Mouse (Mus musculus) urinary bladder, postnatal 4 days (tissue): Measurements from ENCODE around the gene Scd2.
"Not testable (repeated sequence)": the region's sequence is repeated elsewhere in the genome, so short reads cannot be mapped to it uniquely, and the experiment has no call there.

Experiments used
- DNase-seq, 2 experiments: peaks; one replicate each; pipeline ENCODE4 v3.0.0; 2021 to 2022; ENCODE audit warnings: low spot score in 2 of 2

Gene Scd2

DNA sequence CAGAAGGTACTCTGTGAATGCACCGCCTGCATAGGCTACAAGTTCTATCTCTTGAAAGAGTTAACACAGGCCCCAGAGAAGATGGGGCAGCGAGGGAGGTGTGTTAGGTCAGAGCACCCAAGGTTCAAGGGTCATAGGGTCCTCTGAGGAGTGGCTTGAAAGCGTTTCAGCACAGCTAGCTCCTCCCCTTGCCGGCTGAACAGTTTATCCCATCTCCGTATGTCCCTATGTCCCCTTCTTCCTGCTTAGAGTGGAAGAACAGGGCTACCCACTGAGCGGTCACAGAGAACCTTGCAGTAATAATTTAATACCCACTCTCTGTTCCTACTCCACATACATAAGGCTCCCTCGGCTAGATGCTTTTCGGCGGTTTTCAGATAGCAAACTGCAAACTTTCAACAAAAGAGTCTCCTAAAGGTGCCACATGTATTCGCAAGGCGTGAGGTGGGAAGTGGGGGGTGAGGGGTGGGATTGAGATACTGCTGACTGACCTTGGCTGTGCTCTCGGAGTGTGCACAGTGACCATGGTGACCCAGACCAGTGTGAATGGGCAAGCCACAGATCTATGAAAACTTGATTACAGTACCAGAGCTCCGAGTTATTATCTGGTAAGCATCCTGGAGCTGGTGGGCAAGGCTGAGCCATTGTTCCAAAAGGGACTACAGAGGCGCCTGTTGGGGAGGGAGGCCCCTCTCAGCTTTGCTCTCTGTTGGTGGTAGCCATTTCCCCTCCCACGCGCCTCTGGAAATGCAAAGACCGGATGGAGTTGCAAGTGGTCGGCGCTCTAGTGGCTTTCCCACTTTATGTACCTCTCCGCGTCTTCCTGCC, at the start of gene Scd2:
Scd2 (plus strand) TSS at position 734 of the 828 bp plus-strand sequence.
- DNase-seq: no peak

- no peak for DNase-seq
Observed at GRCm38 (mm10) chr19:44245761-44246171, 47.7 kb upstream of the Scd2 start.

DNA sequence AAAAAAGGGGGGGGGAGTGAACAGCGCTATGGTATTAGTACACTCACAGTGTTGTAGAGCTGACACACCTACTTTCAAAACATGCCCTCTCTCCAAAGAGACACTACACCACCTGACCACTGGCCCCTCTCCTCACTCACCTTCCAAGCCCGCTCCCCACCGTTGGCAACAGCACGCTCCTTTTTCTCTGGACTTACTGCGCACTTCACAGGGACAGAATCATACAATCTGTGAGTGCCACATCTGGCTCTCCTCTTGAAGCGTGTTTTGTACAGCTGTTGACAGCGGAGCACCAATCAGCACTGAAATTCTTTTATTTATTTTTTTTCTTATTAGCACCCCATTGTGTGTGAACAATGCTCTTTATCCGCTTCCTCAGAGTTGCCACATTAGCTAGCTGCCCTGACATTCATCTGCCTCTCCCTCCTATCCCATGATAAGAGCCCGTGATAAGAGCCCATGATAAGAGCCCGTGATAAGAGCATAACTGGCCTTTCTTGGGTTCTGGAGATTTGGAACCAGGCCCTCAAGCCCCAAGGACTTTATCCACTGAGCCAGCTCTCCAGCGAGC, 47.0 kb upstream of the Scd2 start:
- no peak for DNase-seq

DNA sequence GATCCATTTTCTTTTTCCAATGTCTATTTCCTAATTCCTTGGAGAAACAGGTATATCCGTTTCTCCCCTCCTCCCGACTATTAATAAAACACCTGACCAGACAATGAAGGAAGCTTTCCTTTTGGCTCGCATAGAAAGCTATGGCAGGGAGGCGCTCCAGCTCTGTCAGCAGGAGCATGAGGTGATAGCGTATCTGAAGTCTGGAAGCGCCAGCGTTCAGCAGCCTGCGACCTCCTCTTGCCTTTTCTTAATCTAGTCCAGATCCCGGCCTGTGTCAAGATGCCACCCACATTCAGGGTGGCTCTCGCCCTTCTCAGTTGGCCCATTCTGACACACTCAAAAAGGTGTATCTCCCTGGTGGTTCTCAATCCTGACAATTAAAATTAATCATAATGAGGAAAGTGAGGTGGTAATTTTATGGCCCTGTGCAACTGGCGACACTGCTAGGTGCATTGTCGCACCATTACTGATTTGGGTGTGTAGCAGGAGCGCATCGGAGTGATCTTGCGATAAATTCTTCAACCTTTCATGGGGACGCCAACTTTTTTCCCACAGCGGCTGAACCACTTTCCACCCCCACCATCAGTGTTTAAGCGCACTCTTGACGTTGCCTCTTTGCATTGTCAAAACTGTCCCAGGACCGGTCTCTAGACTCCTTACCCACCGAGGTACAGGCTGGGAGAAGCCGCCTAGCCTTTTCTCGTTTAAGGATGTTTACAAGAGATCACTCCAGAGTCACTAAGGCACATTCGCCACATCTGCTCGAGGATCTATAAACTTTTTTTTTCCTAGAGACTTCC, 46.0 kb upstream of the Scd2 start:
- no peak for DNase-seq

DNA sequence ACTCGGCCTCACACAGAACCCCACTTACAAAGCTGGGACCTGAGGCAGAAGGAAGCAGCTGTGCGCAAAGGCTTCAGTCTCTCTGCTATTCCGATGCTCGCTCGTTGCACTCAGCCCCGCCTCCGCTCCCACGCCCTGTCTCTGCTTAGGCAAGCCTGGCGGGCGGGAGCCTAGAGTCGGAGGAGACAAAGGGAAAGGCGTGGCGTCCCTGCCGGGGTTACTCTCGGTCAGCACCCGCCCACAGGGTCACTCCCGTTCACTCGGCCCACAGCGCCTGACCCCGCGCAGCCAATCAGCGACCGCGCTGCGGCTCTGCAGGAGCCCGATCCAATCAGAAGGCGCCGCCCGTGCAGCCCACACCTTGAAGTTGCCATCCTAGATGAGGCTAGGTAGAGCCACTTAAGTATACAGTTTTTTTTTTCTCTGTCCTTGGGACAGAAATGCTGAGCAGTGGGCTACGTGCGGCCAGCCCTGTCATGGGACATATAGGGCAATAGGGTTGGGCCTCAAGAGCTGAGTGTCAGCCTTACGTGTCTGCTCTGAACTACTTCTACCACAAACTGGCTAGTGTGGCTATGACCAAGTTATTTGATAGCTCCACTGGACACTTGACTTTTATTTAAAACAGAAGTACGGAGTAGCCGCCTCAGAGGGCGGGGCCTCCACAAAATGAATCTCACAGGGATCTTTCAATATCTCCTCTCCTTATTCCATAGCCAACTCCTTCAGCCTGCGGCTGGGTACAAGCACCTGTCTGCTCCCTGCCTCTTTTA, 45.2 kb upstream of the Scd2 start:
- DNase-seq: peak; percentile 94 to 96

DNA sequence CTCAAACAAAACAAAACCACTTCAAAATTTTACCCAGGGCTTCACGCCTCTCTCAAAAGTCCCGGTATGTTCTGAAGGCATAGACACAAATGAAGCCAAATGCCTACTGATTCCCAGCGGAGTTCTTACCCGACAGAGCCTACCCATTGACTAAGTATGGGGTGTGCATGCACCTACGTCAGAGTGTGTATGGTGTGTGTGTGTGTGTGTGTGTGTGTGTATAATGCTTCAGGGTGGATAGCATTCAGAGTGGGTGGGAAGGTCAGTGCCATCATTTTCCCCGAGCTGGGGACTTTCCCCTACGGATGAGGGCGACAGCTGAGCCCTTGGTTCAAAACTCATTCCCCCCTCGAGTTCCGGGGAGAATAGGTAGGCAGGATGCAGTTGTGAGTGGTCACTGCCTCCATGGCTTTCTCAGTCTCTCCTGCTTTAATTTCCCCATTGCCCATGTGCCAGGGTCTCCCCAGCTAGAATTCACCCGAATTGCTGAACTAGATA, 44.6 kb upstream of the Scd2 start:
- DNase-seq: no peak

DNA sequence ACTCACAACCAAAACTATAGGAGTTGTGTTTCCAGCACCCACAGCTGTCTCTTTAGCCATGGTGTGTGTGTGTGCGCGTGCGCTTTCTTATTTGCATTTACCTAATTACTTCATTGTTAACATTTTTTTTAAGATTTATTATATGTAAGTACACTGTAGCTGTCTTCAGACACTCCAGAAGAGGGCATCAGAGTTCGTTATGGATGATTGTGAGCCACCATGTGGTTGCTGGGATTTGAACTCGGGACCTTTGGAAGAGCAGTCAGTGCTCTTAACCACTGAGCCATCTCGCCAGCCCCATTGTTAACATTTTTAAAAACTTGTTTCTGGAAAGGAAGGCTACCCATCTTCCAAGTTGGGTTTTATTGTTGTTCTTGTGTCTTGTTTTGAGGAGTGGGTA, 42.3 kb upstream of the Scd2 start:
- not testable (repeated sequence) for DNase-seq

GRCm38 (mm10) chr19:44251936-44252558, 41.4 kb upstream of the Scd2 start:
- DNase-seq: no peak

DNA sequence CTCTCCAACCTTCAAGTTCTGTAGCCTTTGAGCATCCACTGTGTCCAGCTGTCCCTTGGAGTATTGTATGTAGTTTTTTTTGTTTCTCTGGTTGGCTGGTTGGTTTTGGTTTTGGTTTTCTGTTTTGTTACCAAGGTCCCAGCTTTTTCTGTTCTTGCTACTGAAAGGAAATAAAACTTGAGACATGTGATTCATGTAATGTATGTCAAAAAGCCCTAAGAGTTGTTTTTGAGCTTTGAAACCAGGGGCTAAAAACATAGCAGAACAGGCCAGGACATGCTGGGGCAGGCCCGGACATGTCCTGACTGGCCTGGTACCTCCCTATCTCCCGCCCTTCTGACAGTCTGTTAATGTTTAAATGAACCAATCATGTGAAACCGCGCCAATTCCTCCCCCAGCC, 39.4 kb upstream of the Scd2 start:
- not testable (repeated sequence) for DNase-seq

- DNase-seq: no peak
Observed at GRCm38 (mm10) chr19:44257377-44257966, 36.0 kb upstream of the Scd2 start.

DNA sequence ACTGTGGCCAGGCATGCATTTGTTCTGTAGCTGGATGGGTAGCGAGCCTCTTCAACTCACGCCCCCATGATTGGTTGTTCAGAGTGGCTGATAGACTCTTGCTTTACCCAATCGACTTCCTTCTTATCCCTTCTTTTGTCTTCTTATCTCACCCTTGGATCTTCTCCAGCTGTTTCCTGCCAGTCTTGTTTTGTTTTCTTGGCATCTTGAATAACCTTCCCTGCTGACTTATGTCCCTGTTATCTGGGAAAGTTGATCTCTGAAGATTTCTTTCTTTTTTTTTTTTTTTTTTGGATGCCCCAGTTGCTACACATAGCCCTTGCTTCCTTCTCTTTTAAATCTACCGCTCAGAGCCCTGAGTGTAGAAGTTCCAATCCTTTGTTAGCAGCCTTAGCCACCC, 34.0 kb upstream of the Scd2 start:
- DNase-seq: no peak

DNA sequence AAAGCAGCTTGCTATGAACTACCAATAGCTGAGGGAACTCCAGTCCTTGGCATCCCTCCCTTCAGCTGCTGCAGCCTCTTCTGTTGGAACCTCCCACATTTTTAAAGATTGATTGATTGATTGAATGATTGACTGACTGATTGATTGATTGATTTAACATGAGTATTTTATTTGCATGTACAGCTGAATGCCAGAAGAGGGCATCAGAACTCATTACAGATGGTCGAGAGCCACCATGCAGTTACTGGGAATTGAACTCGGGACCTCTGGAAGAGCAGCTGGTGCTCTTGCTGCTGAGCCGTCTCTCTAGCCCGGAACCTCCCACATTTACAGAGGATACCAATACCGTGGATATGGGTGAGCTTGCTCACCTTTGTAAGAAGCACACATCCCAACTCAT, 33.0 kb upstream of the Scd2 start:
- DNase-seq: no peak

DNA sequence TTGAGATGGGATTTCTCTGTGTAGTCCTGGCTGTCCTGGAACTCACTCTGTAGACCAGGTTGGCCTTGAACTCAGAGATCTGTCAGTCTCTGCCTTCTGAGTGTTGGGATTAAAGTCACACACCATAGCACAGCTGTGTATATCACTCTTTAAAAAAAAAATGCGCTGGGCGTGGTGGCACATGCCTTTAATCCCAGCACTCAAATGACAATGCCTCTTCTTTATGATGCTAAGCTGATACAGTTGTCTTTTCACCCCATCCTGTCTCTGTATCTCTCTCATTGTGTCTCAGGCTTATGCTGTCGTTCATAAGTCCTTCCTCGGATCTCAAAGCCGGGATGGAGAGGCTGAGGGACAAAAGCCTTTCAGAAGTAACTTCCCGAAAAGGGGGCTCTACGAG, 31.7 kb upstream of the Scd2 start:
- no peak for DNase-seq

DNA sequence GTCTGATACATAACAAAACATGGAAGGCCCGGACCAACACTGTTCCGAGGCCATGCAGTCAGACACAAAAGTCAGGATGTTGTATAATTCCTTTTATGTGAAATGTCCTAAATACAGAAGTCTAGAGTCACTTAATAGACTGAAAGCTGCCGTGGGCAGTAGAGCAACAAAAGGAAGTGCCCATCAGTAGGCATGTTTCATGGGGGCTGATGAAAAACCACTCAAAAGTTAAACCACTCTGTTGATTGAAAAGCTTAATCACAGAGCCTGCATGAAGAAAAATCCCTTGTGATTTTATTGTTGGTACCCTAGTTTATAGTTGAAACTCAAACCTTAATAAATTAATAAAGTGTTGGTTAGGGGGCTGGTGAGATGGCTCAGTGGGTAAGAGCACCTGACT, 29.9 kb upstream of the Scd2 start:
- DNase-seq: no peak

DNA sequence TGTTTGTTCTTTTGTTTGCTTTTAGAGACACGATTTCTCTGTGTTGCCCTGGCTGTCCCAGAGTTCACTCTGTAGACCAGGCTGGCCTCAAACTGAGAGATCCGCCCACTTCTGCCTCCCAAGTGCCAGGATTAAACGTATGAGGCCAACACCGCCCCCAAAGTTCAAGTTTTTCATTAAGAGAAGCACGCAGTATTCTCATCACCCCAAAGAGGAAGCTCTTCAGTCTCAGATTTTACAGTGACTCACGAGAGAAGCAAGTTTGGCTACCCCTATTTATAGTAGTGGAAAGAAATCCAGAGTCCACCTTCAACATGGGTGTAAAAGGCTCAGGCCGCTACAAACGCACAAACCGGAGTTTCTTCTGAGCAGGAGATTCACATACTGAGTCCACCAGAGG, 29.2 kb upstream of the Scd2 start:
- no peak for DNase-seq

DNA sequence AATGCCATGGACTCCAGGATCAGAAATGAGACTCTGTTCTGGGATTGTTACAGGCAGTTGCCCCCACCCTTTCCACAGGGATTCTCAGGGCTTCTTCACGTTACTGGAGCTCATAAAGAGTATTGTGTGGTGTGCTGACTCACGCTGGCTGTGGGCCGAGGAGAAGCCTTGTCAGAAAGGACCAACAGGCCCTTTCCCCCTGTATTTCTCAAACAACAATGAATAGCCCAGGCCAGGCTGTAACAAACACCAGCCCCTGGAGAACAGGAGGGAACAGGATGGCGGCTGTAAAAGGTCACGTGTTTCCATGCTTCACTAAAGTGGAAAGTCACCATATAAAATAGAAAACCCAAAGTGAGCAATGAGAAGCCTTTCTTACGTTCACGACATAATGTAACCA, 28.2 kb upstream of the Scd2 start:
- no peak for DNase-seq

DNA sequence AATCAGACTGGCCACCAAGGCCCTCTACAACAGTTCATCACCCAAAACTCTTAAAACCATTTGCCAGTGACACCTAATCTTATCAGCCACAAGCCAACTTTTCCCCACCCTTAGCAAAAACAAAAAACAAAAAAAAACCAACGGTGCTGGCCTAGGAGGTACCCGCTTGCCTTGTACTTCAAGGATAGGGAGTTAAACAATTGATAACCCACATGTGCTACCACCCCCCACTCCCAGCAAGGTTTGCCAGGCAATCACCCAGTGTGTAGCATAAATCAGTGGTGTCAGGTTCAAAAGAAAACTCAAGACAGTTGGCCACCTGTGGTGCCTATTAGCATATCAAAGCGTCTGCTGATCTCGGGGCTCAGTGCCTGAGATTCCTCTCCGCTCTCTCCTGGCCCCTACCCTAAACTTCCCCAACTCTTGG, 27.6 kb upstream of the Scd2 start:
- no peak for DNase-seq

DNA sequence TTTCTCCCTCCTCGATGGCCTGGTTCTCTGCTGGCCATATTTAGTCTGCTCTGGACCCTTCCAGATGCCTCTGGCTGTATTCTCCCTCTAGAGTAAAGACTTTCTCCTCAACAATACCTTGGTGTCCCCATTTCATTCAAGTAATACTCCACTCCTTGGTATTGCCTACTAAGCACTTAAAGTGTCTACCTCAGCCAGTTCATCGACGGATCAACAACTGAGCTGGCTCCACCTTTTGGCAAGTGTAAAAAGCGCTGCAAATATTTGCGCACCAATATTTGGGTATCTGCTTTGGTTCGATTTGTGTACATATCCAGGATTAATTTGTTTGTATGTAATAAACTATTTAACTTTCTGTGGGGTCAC, 27.0 kb upstream of the Scd2 start:
- no peak for DNase-seq

DNA sequence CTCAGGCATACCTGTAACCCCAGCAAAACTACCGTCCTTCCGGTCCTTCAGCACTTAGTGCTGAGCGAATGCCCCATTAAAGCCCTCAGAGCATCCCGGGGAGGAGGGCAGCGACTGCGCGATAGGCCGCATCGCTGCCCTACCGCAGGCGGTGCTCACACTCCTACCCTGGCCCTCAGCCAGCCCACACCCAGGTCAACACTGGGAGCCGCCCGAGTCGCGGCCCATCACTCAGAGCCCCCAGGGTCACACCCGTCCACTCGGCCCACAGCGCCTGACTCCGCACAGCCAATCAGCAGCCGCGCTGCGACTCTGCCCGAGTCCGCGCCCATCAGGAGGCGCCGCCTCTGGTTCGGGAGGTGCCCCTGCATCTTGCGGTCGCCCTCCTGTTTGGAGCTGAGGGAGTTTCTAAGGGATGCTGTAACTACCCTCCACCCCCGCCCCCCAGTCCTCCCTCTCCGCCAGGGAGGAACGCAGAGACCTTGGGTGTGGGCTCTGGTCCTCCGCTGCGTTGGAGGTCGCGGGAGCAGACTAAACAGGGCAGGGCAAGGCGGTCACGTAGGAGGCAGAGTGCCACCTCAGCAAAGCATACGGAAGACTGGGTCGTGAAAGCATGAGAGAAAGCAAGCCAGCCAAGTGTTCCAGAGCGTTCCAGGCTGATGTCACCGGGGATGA, 26.5 kb upstream of the Scd2 start:
- DNase-seq: peak; percentile 86 to 90

DNA sequence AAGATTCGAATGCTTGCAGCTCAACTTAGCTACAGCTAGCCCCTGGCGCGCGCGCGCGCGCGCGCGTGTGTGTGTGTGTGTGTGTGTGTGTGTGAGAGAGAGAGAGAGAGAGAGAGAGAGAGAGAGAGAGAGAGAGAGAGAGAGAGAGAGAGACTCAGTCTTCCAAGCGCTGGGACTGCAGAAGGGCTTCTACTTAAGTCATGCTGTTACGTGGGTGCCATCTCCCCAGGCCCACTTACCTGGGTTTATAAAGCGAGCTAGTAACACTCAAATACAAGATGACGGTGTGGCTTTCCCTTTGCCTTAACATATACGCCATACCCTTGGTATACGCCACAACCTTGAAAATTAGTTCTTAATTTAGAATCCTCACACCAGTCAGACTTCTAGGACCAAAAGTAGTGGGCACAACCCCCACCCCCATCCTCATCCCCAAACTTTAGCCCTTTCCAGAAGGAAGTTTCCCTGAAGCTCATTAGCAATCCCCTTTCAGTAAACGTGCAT, 25.9 kb upstream of the Scd2 start:
- no peak for DNase-seq
